Mouse (Mus musculus) neural tube, embryonic 10.5 days (tissue): Measurements from ENCODE around the gene Gm17402.
A peak's percentile ranks its signal among the peaks of the same experiment; 100 is the strongest.

Experiments
- DNase-seq: peaks from one replicate; pipeline ENCODE4 v3.0.0-alpha.2; 2017; ENCODE audit warnings: low spot score; ENCODE audit errors: extremely low spot score

Gene Gm17402

GRCm38 (mm10) chr3:67375063-67375462 is at the start of gene Gm17402:
TSS of gene Gm17402 (minus strand) at chr3:67375163.
- no peak for DNase-seq

- DNase-seq = no peak
Measured at GRCm38 (mm10) chr3:67378215-67378614, 3.3 kb upstream of the Gm17402 start.

GRCm38 (mm10) chr3:67374360-67374778 is 594 bp downstream of the Gm17402 start:
- peak; percentile 16 for DNase-seq

GRCm38 (mm10) chr3:67373872-67374271 is 1.1 kb downstream of the Gm17402 start, which contains the start of gene Mlf1:
TSS of gene Mlf1 (plus strand) at chr3:67374097.
- peak; percentile 91 for DNase-seq

- DNase-seq = no peak
Measured at GRCm38 (mm10) chr3:67372781-67373180, 2.2 kb downstream of the Gm17402 start.

- no peak for DNase-seq
Measured at GRCm38 (mm10) chr3:67372194-67372593, 2.8 kb downstream of the Gm17402 start.

GRCm38 (mm10) chr3:67369407-67370079 is 5.4 kb downstream of the Gm17402 start:
- DNase-seq = no peak

- no peak for DNase-seq
Measured at GRCm38 (mm10) chr3:67367481-67367880, 7.5 kb downstream of the Gm17402 start.

- DNase-seq = no peak
Measured at GRCm38 (mm10) chr3:67366087-67366892, 8.7 kb downstream of the Gm17402 start.

GRCm38 (mm10) chr3:67358376-67358775 is 16.6 kb downstream of the Gm17402 start:
- DNase-seq = no peak

- no peak for DNase-seq
Measured at GRCm38 (mm10) chr3:67352763-67353149, 22.2 kb downstream of the Gm17402 start.

- peak; percentile 38 for DNase-seq
Measured at GRCm38 (mm10) chr3:67352128-67352762, 22.7 kb downstream of the Gm17402 start.

- DNase-seq = no peak
Measured at GRCm38 (mm10) chr3:67351406-67352127, 23.4 kb downstream of the Gm17402 start.

GRCm38 (mm10) chr3:67346674-67347073 is 28.3 kb downstream of the Gm17402 start:
- no peak for DNase-seq

GRCm38 (mm10) chr3:67344599-67344998 is 30.4 kb downstream of the Gm17402 start:
- peak; percentile 43 for DNase-seq

- no peak for DNase-seq
Measured at GRCm38 (mm10) chr3:67343004-67343662, 31.8 kb downstream of the Gm17402 start.

- no peak for DNase-seq
Measured at GRCm38 (mm10) chr3:67340921-67341320, 34.0 kb downstream of the Gm17402 start.

- no peak for DNase-seq
Measured at GRCm38 (mm10) chr3:67339558-67339957, 35.4 kb downstream of the Gm17402 start.

- no peak for DNase-seq
Measured at GRCm38 (mm10) chr3:67322422-67322821, 52.5 kb downstream of the Gm17402 start.
